Mouse (Mus musculus): ENCODE measurements around the gene Cyp4f16. TPM values are rescaled to one million over a fixed set of nuclear protein-coding genes. Genes with fewer than 3 reads are reported as not detected.

Cyp4f16 gene
- polyA plus RNA-seq, 1 experiment, result 19.6 TPM

DNA sequence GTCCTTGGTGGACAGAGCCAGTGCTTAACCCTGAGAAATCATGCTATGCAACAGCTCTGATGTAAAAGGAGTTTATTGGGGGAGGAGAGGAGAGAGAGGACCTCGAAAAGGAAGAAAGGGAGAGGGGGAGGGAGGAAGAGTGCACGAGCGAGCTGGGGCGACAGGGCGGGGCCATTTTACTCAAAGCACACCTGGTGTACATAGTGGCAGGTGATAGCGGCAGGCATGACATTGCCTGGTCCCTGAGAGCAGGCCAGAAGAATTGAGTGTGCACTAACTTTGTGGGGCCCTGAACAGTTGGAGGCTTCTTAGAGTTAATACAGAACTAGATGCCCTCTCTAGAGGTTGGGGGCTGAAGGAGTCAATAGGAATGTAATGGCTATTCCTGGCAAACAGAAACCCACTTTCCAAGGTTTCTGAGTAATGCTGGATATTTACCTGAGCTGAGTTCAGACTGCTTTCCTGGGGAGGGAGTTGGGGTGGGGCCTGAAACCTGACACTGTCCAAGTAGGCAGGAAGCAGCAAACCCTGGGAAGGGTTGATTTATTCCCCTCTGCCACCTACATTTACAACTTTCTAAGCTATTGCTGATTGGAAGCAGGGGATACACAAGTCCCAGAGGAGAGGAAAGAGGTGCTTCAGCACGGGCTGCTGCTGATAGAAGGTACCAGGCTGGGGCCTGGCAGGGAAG, 41.3 kb downstream of the Cyp4f16 start:
- no peaks in the 10 kb centered on the region for H3K79me3 ChIP-seq (ENCODE audit: low read depth)
- no peak overlapping the region for H3K4me3 ChIP-seq (ENCODE audit: insufficient read depth, poor library complexity, severe bottlenecking)
- TF ChIP-seq CTCF (IDR thresholded peaks at IDR 0.05; ENCODE audit: control insufficient read depth, insufficient read depth, insufficient read length) (no peak), CEBPB (IDR thresholded peaks at IDR 0.05; ENCODE audit: low read depth) (no peak), MAX (IDR thresholded peaks at IDR 0.05) (no peak), USF1 (IDR thresholded peaks at IDR 0.05; ENCODE audit: low read depth) (no peak), FOSL1 (IDR thresholded peaks at IDR 0.05; ENCODE audit: insufficient read depth, low read length, poor library complexity, severe bottlenecking) (no peak), MYOD1 (IDR thresholded peaks at IDR 0.05; ENCODE audit: control insufficient read depth, insufficient read length, low read depth) (no peak), MYOG (IDR thresholded peaks at IDR 0.05; ENCODE audit: control insufficient read depth, extremely low read depth, insufficient read length) (no peak)
- H3ac ChIP-seq (ENCODE audit: control insufficient read depth, insufficient read length, low read depth), result no peak overlapping the region
- no peaks in the 10 kb centered on the region for H3K79me2 ChIP-seq (ENCODE audit: control insufficient read depth, insufficient read depth)
- H3K36me3 ChIP-seq (ENCODE audit: control insufficient read depth, insufficient read depth), result no peaks in the 10 kb centered on the region
- peaks cover 4% of the 10 kb centered on the region for H3K27me3 ChIP-seq (ENCODE audit: control insufficient read depth, insufficient read depth, insufficient read length)

GRCm38 (mm10) chr17:32596494-32596893, 60.1 kb downstream of the Cyp4f16 start:
- H3ac ChIP-seq (ENCODE audit: control insufficient read depth, insufficient read length, low read depth), result no peak overlapping the region
- H3K4me3 ChIP-seq (ENCODE audit: insufficient read depth, poor library complexity, severe bottlenecking), result no peak overlapping the region
- no peaks in the 10 kb centered on the region for H3K79me3 ChIP-seq (ENCODE audit: low read depth)
- TF ChIP-seq USF1 (IDR thresholded peaks at IDR 0.05; ENCODE audit: low read depth), result no peak
- TF ChIP-seq CEBPB (IDR thresholded peaks at IDR 0.05; ENCODE audit: low read depth), result no peak
- no peak for TF ChIP-seq MYOG (IDR thresholded peaks at IDR 0.05; ENCODE audit: control insufficient read depth, extremely low read depth, insufficient read length)
- no peak for TF ChIP-seq FOSL1 (IDR thresholded peaks at IDR 0.05; ENCODE audit: insufficient read depth, low read length, poor library complexity, severe bottlenecking)
- no peak for TF ChIP-seq MYOD1 (IDR thresholded peaks at IDR 0.05; ENCODE audit: control insufficient read depth, insufficient read length, low read depth)
- no peak for TF ChIP-seq CTCF (IDR thresholded peaks at IDR 0.05; ENCODE audit: control insufficient read depth, insufficient read depth, insufficient read length)
- no peak for TF ChIP-seq MAX (IDR thresholded peaks at IDR 0.05)
- H3K36me3 ChIP-seq (ENCODE audit: control insufficient read depth, insufficient read depth), result no peaks in the 10 kb centered on the region
- no peaks in the 10 kb centered on the region for H3K79me2 ChIP-seq (ENCODE audit: control insufficient read depth, insufficient read depth)
- no peaks in the 10 kb centered on the region for H3K27me3 ChIP-seq (ENCODE audit: control insufficient read depth, insufficient read depth, insufficient read length)

Other genes starting within 250 kb of the Cyp4f16 start
- gene Akap8, start 215.3 kb upstream of the Cyp4f16 start, polyA plus RNA-seq (2012; fragmentation: generic; extraction: Trizol), result 27.3 TPM
- gene Akap8l, start 186.0 kb upstream of the Cyp4f16 start, polyA plus RNA-seq (2012; fragmentation: generic; extraction: Trizol), result 10.9 TPM
- gene Wiz, start 147.1 kb upstream of the Cyp4f16 start, polyA plus RNA-seq (2012; fragmentation: generic; extraction: Trizol), result 23.0 TPM
- gene Rasal3, start 133.0 kb upstream of the Cyp4f16 start, polyA plus RNA-seq (2012; fragmentation: generic; extraction: Trizol), result not detected
- gene Pglyrp2, start 112.4 kb upstream of the Cyp4f16 start, polyA plus RNA-seq (2012; fragmentation: generic; extraction: Trizol), result not detected
- gene Cyp4f39, start 83.8 kb upstream of the Cyp4f16 start, polyA plus RNA-seq (2012; fragmentation: generic; extraction: Trizol), result 0.02 TPM
- gene Cyp4f17, start 30.5 kb upstream of the Cyp4f16 start, polyA plus RNA-seq (2012; fragmentation: generic; extraction: Trizol), result 1.3 TPM
- not detected for gene Cyp4f37, start 84.8 kb downstream of the Cyp4f16 start, polyA plus RNA-seq (2012; fragmentation: generic; extraction: Trizol)
- 0.13 TPM for gene Cyp4f40, start 122.3 kb downstream of the Cyp4f16 start, polyA plus RNA-seq (2012; fragmentation: generic; extraction: Trizol)
- gene Cyp4f15, start 149.1 kb downstream of the Cyp4f16 start, polyA plus RNA-seq (2012; fragmentation: generic; extraction: Trizol), result not detected

All from C2C12 (cell line).